Mouse (Mus musculus): ENCODE data around the gene Acsl1. TPM values are rescaled to one million over a fixed set of nuclear protein-coding genes. Genes with fewer than 3 reads are reported as not detected.

Gene Acsl1
- polyA plus RNA-seq, 1 experiment: 23.0 TPM

DNA sequence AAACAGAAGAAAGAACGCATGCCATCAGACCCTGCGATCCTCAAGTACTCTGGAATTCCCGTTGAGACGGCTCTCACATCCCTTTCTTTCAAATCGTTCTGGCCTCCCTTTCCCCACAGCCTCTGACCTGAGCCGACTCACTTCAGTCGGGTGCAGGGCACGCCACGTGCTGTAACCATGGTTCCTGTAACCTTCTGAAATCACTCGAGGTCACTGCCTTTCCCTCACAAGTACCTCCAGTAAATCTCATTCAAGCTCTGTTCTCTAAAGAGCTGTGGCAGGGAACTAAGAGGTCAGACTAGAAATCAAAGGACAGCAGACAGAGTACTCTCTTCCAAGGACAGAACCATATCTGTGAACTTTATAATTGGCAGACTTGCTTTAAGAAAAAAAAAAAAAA, 32.3 kb upstream of the Acsl1 start:
- WGBS: 84% methylated on average over 10 of the region's 10 CpGs
- H3K27ac ChIP-seq (ENCODE audit: insufficient read depth, low read depth, low read length): no peak overlapping the region
- no peaks in the 10 kb centered on the region for H3K27me3 ChIP-seq (ENCODE audit: control insufficient read depth, insufficient read depth, low read length)
- no peaks in the 10 kb centered on the region for H3K36me3 ChIP-seq (ENCODE audit: control insufficient read depth, insufficient read depth, low read length)
- no peak overlapping the region for H3K4me3 ChIP-seq (ENCODE audit: low read depth, low read length)
- no peaks in the 10 kb centered on the region for H3K4me1 ChIP-seq (ENCODE audit: control insufficient read depth, insufficient read depth, insufficient read length, low read length)
- TF ChIP-seq POLR2A (IDR thresholded peaks at IDR 0.05; ENCODE audit: low read depth, low read length): no peak
- no peak for TF ChIP-seq CTCF (IDR thresholded peaks at IDR 0.05; ENCODE audit: extremely low read depth, insufficient read length, insufficient replicate concordance, low read depth, low read length)

DNA sequence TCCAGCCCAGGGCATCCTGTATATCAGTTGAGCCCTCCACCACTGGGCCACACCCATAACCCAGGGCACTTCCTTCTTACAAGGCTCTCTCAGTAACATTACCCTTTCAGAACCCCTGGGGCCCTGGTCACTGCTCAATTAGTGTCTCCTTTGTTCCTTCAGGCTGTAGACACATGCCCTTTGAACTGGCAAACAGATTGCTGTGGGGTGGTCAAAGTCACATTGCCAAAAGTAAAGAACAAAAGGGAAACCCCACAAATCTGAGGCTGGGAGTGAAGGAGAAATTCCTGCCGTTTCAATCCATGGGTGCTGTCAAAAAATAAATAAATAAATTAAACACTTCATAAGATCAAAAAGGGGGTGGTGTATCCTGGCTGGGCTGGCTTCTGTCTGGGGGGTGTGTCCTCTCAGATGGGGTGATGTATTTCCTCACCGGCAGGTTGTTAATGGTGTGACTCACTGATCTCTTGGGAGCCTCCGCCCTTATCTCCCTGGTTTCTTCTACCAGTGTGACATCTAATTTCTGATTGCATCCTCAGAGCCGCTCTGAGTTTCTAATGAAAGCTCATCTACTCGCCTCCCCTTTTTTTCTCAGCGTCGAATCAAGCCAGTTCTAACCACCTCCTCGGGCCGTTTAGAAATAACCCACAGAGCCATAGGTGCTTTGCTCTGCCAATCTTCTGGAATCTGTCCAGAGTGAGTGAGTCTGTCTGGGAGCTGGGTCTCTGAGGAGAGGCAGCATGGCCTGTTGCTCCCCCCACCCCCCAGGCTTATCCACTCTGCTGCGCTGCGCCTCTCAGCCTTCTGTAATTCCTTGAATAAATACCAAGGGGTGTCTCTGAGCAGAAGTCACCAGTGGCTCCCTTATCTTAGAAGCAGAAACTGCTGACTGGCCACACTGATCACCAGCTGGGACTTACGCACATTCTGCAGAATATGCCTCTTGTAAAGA, 24.6 kb upstream of the Acsl1 start:
- peak overlapping the region; percentile 100 for H3K27ac ChIP-seq (ENCODE audit: insufficient read depth, low read depth, low read length)
- WGBS: 11% methylated on average over 12 of the region's 12 CpGs
- TF ChIP-seq POLR2A (IDR thresholded peaks at IDR 0.05; ENCODE audit: low read depth, low read length) (0 out of 2 replicates have a peak, but pooled peaks have one; percentile 5), CTCF (IDR thresholded peaks at IDR 0.05; ENCODE audit: extremely low read depth, insufficient read length, insufficient replicate concordance, low read depth, low read length) (no peak)
- H3K36me3 ChIP-seq (ENCODE audit: control insufficient read depth, insufficient read depth, low read length): no peaks in the 10 kb centered on the region
- no peaks in the 10 kb centered on the region for H3K27me3 ChIP-seq (ENCODE audit: control insufficient read depth, insufficient read depth, low read length)
- peak overlapping the region; percentile 34; the same call in 1 of the 2 replicates for H3K4me3 ChIP-seq (ENCODE audit: low read depth, low read length)
- peaks cover 32% of the 10 kb centered on the region for H3K4me1 ChIP-seq (ENCODE audit: control insufficient read depth, insufficient read depth, insufficient read length, low read length)

DNA sequence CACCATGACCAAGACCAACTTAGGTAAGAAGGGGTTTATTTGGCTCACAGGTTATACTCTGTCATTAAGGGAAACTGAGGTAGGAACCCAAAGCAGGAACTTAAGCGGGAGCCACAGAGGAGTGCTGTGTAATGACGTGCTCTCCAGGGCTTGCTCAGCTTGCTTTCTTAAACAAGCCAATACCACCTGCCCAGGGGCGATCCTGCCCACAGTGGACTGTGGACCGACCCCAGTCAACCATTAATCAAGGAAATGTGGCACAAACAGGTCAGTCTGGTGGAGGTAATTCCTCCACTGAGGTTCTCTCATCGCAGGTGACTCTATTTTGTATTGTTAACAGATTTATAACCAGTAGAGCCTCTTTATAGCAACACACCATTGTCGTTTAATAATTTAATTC, 23.5 kb upstream of the Acsl1 start:
- Histone ChIP-seq H3K4me1 (ENCODE audit: control insufficient read depth, insufficient read depth, insufficient read length, low read length) (peaks cover 32% of the 10 kb centered on the region), H3K4me3 (ENCODE audit: low read depth, low read length) (no peak overlapping the region), H3K27ac (ENCODE audit: insufficient read depth, low read depth, low read length) (peak overlapping the region; percentile 100), H3K27me3 (ENCODE audit: control insufficient read depth, insufficient read depth, low read length) (no peaks in the 10 kb centered on the region), H3K36me3 (ENCODE audit: control insufficient read depth, insufficient read depth, low read length) (no peaks in the 10 kb centered on the region)
- no peak for TF ChIP-seq CTCF (IDR thresholded peaks at IDR 0.05; ENCODE audit: extremely low read depth, insufficient read length, insufficient replicate concordance, low read depth, low read length)
- no peak for TF ChIP-seq POLR2A (IDR thresholded peaks at IDR 0.05; ENCODE audit: low read depth, low read length)
- 23% methylated on average over 6 of the region's 6 CpGs for WGBS

DNA sequence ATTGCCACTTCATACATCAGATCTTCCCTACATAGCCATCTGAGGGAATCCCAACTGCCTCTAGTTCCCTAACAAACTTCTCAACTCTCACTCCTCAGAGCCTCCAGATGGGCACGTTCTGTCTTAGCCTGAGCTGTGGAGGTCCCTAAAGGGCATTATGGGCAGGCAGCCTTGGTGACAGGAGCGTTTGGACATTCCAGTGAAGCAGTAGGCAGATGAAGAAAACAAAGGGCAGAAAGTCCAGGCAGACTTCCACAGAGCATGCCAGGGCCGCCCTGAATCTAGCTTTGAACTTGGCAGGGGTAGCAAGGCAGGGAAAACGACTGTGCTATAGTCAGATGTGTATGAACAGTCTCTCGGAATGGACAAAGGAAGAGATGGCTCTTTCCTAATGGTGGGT, 22.2 kb upstream of the Acsl1 start:
- peaks cover 32% of the 10 kb centered on the region for H3K4me1 ChIP-seq (ENCODE audit: control insufficient read depth, insufficient read depth, insufficient read length, low read length)
- no peaks in the 10 kb centered on the region for H3K36me3 ChIP-seq (ENCODE audit: control insufficient read depth, insufficient read depth, low read length)
- no peaks in the 10 kb centered on the region for H3K27me3 ChIP-seq (ENCODE audit: control insufficient read depth, insufficient read depth, low read length)
- TF ChIP-seq CTCF (IDR thresholded peaks at IDR 0.05; ENCODE audit: extremely low read depth, insufficient read length, insufficient replicate concordance, low read depth, low read length): no peak
- TF ChIP-seq POLR2A (IDR thresholded peaks at IDR 0.05; ENCODE audit: low read depth, low read length): no peak
- no peak overlapping the region for H3K4me3 ChIP-seq (ENCODE audit: low read depth, low read length)
- H3K27ac ChIP-seq (ENCODE audit: insufficient read depth, low read depth, low read length): peak overlapping the region; percentile 76
- 57% methylated on average over 5 of the region's 5 CpGs for WGBS

DNA sequence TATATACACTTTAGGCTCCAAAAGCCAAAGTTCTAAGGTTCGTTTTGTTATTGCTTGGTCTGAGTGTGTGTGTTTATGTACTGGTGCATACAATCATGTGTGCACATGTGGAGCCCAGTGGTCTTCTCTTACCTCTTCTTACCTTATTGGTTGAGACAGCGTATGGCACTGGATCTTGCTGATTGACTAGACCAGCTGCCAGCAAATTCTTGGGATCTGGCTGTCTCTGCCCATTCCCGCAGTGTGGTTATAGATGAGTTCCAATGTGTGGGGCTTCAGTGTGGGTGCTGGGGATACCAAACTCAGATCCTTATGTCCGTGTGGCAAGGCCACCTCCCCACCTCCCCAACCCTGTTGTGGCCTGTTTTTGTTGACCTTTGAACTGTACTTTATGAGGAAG, 21.8 kb upstream of the Acsl1 start:
- 55% methylated on average over 4 of the region's 4 CpGs for WGBS
- peaks cover 32% of the 10 kb centered on the region for H3K4me1 ChIP-seq (ENCODE audit: control insufficient read depth, insufficient read depth, insufficient read length, low read length)
- H3K4me3 ChIP-seq (ENCODE audit: low read depth, low read length): no peak overlapping the region
- H3K27me3 ChIP-seq (ENCODE audit: control insufficient read depth, insufficient read depth, low read length): no peaks in the 10 kb centered on the region
- H3K27ac ChIP-seq (ENCODE audit: insufficient read depth, low read depth, low read length): peak overlapping the region; percentile 76
- TF ChIP-seq POLR2A (IDR thresholded peaks at IDR 0.05; ENCODE audit: low read depth, low read length): no peak
- TF ChIP-seq CTCF (IDR thresholded peaks at IDR 0.05; ENCODE audit: extremely low read depth, insufficient read length, insufficient replicate concordance, low read depth, low read length): no peak
- no peaks in the 10 kb centered on the region for H3K36me3 ChIP-seq (ENCODE audit: control insufficient read depth, insufficient read depth, low read length)

DNA sequence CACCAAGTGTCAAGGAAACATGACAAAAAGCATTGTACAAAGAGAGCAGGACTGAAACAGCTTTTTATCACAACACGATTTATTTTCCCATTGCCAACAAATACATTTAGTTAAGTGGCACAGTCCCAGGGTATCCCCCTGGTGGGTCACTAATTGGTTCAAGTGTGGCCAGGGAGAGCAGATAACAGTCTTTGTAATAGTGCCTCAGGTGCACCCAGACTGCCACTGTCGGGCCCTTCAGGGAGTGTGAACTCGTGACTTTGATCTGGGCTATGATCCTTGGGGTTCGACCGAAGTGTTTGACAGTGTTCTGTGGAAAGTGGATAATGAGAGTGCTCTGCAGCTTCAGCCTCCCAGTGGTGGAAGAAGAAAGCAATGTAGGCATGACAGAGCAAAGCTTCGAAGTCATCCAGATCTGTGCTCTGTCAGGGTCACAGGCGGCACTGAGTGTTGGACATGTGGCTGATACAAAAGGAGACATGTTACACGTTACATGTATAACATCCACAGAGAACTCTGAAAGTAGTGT, 21.1 kb upstream of the Acsl1 start:
- H3K4me1 ChIP-seq (ENCODE audit: control insufficient read depth, insufficient read depth, insufficient read length, low read length): peaks cover 32% of the 10 kb centered on the region
- TF ChIP-seq POLR2A (IDR thresholded peaks at IDR 0.05; ENCODE audit: low read depth, low read length) (no peak), CTCF (IDR thresholded peaks at IDR 0.05; ENCODE audit: extremely low read depth, insufficient read length, insufficient replicate concordance, low read depth, low read length) (peak; percentile 15; the same call in 1 of the 2 replicates)
- WGBS: 60% methylated on average over 8 of the region's 8 CpGs
- H3K4me3 ChIP-seq (ENCODE audit: low read depth, low read length): no peak overlapping the region
- no peaks in the 10 kb centered on the region for H3K36me3 ChIP-seq (ENCODE audit: control insufficient read depth, insufficient read depth, low read length)
- no peaks in the 10 kb centered on the region for H3K27me3 ChIP-seq (ENCODE audit: control insufficient read depth, insufficient read depth, low read length)
- H3K27ac ChIP-seq (ENCODE audit: insufficient read depth, low read depth, low read length): peak overlapping the region; percentile 76

DNA sequence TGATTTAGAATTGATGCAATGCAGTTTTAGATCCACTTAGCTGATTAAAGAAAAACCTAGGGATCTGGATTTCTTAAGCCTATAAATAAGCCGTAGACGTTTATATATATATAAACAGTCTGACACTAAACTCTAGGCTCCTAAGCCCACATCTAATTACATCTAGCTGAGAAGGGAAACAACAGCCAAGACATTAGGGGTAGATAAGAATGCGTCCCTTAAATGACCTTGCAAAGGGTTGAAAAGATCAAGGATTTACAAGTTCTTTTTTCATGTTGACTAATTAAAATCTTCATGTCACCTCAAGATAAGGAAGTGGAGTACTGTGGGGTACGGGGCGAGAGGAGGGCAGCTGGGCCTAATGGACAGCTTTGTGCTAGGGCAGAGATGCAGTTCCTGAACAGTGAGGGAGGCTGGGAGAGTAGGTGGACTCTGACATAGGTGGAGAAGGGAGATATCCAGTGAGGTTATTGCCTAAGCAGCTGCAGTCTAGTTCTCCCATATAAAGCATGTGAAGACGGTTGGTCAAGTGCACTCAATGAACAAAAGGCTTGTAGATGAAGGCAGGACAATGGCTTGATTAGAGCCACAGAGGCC, 12.5 kb upstream of the Acsl1 start:
- no peaks in the 10 kb centered on the region for H3K36me3 ChIP-seq (ENCODE audit: control insufficient read depth, insufficient read depth, low read length)
- H3K4me1 ChIP-seq (ENCODE audit: control insufficient read depth, insufficient read depth, insufficient read length, low read length): peaks cover 5% of the 10 kb centered on the region; the same call in 1 of the 2 replicates
- no peak overlapping the region for H3K27ac ChIP-seq (ENCODE audit: insufficient read depth, low read depth, low read length)
- no peak overlapping the region for H3K4me3 ChIP-seq (ENCODE audit: low read depth, low read length)
- WGBS: 18% methylated on average over 6 of the region's 6 CpGs
- TF ChIP-seq POLR2A (IDR thresholded peaks at IDR 0.05; ENCODE audit: low read depth, low read length): no peak
- TF ChIP-seq CTCF (IDR thresholded peaks at IDR 0.05; ENCODE audit: extremely low read depth, insufficient read length, insufficient replicate concordance, low read depth, low read length): no peak
- H3K27me3 ChIP-seq (ENCODE audit: control insufficient read depth, insufficient read depth, low read length): no peaks in the 10 kb centered on the region
